Mouse (Mus musculus) erythroblast, adult 5-6 weeks (primary cell): ENCODE results near the gene Spo11. TPM values are rescaled to one million over a fixed set of nuclear protein-coding genes. Genes with fewer than 3 reads are reported as not detected.
A peak's percentile ranks its signal among the peaks of the same experiment; 100 is the strongest.

Experiments
- ATAC-seq: replicated peaks from 2 replicates; pipeline ENCODE4 v1.8.0; 2016; ENCODE audit warnings: moderate number of reproducible peaks, mild to moderate bottlenecking, moderate TSS enrichment, inconsistent platforms; ENCODE audit not compliant: poor library complexity, low FRiP score, severe bottlenecking
- total RNA-seq, 2 experiments: library from RNA; stranded (forward) in 1 of 2; stranded (reverse) in 1 of 2; fragments of 150-400 nt in 1 of 2; fragments of 200-764, 138-1000 nt in 1 of 2; gene quantifications; 2 replicates each; pipeline versions ENCODE4 v1.2.3 to v1.2.4; 2015 to 2017; ENCODE audit warnings: low replicate concordance in 2 of 2

The Spo11 gene
- total RNA-seq, 2 experiments from 2014 or later, result not detected

GRCm38 (mm10) chr2:172999630-173000284 is 22.3 kb downstream of the Spo11 start, which contains the start of gene Rae1:
Gene Rae1, plus strand, starts transcription at chr2:173000117.
- ATAC-seq, result peak; percentile 89

DNA sequence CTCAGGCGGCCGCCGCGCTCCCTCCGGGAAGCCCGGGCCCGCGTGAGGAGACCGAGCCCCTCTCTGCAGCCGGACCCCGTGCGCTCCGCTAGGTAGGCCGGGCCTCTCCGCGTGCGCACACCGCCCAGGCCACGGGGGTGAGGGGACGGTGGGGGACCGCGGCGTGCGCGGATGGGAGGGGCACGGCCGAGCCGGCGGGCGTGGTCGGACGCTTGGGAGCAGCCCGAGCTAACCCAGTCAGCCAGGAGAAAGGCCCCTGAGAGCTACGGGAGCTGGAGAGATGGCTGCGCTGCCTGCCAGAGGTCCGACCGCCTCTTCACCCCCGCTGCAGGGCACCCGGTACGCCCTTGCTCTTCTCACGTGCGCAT is 22.8 kb downstream of the Spo11 start:
- ATAC-seq, result peak; percentile 73

DNA sequence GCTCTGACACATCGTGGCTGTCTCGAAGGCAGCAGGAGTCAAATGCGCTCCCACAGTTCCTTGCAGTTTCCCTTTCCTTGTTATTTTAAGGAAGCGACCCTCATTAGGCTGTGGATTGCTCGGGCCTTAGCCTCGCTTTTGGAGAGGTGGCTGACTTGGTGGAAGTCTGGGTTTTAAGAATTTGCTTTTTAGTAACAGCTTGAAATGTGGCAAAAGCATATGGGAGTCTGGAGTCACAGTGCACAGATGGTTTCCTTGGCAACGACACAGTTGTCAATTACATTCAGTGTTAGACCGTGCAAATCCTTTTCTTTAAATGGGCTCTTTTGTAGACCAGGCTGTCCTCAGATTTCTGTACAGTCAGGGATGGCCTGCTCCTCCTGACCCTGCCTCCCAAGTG is 23.4 kb downstream of the Spo11 start:
- peak; percentile 4; the same call in 1 of the 2 replicates for ATAC-seq

DNA sequence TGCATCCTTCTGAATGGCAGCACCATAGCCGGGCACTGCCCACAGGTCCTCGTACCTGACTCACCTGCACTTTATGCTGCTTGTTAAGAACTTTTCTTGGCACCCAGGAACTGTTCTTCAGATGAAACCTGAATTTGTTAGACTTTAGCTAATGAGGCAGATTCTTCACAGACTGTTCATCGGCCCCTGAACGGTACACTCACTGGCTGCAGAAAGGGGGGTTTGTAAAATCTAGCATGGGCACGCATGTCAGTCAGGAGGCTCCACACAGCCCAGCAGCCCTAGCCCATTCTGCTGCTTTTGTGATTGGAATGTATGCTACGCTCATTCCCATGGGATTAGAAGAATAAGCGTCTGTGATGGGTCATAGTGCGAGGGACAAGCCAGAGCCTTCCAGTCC is 26.2 kb downstream of the Spo11 start:
- no peak for ATAC-seq

DNA sequence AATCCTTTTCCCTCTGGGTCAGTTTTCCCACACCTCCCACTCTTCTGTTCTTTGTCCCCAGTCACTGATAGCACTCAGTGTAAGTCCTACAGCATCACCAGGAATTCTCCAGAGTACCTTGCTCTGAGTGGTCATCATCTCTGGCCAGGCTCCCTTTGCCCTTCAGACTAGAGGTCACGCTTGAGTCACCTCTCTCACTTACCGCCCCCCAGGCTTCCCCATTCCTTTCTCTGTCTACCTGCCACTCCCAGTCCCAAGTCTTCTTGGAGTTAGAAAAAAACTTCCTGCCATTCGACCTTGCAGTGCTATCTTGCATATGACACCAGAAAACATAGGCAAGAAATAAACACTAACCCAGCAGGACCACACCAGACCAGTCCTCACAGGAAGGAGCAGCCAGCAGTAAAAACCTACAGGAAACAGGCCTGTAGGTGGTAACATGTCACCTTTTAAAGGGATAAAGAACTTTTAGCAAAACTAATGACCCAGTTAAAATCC is 32.8 kb downstream of the Spo11 start:
- ATAC-seq, result no peak

DNA sequence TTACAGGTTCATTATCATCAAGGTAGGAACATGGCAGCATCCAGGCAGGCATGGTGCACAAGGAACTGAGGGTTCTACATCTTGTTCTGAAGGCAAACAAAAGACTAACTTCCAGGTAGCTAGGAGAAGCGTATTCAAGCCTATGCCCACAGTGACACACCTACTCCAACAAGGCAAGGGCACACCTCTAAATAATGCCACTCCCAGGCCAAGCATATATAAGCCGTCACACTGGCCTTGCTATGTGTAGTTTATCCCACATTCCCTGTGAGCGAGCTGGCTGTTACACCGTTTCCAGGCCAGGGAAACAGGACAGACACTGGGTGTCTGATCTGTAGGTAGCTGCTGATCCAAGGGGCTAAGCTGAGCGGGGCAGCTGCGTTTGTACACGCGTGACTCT is 33.9 kb downstream of the Spo11 start:
- ATAC-seq, result no peak

DNA sequence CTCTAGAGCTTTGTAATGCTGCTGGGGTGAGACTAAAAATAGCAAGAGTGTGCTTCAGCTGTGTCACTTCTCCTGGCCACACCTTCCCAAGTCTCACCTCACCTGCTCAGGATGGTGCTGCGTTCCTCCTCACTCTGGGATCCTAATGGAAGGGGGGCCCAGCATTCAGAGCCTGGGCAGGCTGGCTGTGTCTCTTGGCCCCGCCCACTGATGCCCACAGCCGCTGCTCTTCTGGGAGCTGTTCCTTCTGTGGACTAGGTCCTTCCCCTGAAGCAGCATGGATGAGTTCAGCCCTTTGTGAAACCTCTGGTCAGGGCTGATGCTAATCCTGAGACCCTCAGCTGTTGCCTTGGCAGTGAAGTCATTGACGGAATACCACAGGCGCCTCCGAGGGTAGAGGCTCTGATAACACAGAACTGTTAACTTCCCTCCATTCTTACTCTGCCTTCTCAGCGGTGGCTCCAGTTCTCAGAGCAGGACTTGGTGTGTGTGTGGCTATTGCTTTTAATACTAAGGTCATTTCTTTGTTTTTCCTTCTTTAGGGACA is 37.3 kb downstream of the Spo11 start:
- no peak for ATAC-seq

DNA sequence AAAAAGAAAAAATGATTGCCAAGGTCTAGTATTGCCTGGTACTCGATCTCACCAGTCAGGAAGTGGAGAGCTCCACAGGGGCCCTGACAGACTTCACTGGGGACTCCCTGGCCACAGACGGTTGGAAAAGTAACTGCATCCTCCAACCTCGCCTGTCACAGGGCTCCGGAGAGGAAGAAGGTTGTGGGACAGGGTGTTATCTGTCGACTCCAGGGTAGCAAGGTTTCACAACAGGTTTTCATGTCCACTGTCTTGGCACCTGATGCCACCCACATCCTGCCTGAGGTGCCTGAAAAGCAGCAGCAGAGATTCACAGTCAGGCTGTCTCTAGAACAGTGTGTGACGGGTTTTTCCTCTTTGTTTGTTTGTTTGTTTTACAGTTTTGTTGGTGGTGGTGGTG is 40.4 kb downstream of the Spo11 start:
- no peak for ATAC-seq

DNA sequence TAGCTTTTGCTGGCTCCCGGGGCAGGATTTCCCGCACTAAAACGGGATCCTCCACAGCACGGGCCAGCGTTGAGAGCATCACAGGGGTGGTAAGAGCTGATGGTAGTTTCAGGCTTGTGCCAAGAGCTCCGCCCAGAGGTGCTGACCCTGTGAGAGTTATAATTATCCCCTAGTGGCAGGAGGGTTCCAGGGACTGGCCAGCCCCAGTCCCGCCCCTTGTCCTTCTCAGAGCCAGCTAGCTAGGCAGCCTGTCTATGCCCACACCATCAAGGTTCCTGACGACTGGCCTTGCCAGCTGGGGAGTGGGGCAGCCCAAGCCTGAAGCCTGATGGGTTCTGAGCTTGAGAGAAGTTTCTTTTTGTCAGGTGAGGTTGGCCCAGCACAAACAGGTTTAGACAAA is 41.1 kb downstream of the Spo11 start:
- 0 out of 2 replicates have a peak, but pooled peaks have one; percentile 5 for ATAC-seq

GRCm38 (mm10) chr2:173019322-173019721 is 41.8 kb downstream of the Spo11 start:
- ATAC-seq, result no peak

- peak; percentile 66 for ATAC-seq
Observed at GRCm38 (mm10) chr2:173019790-173020189, 42.3 kb downstream of the Spo11 start.

- no peak for ATAC-seq
Observed at GRCm38 (mm10) chr2:173020430-173020829, 42.9 kb downstream of the Spo11 start, which contains the start of gene Rbm38. Gene Rbm38, plus strand, starts transcription at chr2:173020498.

DNA sequence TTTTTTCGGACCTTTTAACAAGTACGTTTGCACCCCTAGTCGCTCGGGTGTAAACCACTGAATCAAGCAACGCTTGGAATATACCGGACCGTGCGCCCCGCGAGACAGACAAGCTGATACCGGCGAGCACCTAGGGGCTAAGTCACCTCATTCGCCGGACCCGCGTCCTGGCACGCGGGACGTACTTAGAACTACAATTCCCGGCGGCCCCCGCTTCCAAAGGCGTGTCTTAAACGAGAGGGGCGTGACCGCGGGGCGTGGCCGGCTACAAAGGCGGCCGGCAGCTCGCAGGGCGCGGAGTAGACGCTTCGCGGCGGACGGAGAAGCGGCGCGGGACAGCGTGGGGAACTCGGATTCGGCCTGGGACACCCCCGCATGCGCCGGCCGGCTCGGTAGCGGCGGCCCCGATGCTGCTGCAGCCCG is 44.1 kb downstream of the Spo11 start:
- ATAC-seq, result peak; percentile 53

DNA sequence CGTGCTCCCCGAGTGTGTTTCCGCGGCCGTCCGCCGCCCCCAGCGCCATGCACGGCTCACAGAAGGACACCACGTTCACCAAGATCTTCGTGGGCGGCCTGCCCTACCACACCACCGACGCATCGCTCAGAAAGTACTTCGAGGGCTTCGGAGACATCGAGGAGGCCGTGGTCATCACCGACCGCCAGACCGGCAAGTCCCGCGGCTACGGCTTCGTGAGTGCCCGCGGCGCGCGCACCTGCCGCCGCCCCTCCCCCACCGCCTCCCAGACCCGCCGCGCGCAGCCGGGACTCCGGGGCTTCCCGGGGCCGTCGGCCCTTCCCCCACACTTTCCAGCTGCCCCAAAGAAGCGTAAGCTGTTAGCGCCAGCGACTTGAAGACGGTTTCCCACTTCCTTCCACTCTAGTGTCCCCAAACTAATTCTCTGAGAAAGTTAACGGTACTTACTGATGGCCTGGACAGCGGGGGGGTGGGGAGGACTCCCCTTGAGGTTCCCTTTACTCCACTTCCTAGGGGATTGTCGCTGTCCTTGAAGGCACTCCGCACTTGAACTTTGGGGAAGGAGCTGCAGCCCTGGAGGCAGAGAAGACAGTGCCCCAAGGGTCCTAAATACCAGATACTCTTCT is 44.7 kb downstream of the Spo11 start:
- ATAC-seq, result no peak

DNA sequence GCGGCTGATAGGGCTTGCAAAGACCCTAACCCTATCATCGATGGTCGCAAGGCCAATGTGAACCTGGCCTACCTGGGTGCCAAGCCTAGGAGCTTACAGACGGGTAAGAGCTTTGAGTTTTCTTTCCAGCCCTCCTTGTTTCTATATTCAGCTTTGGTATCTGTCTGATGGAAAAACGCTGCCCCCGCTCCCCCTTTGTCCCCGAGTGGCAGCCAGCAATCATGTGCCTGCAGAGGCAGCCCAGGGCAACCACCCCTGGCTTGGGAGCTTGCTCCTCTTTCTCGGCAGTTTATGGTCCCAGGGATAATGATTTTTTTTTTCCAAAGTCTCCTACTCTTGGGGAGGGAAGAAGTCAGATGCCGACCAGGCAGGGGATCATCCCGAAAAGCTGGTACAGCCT is 45.3 kb downstream of the Spo11 start:
- ATAC-seq, result no peak

GRCm38 (mm10) chr2:173023371-173023851 is 45.9 kb downstream of the Spo11 start:
- ATAC-seq, result 0 out of 2 replicates have a peak, but pooled peaks have one; percentile 2

DNA sequence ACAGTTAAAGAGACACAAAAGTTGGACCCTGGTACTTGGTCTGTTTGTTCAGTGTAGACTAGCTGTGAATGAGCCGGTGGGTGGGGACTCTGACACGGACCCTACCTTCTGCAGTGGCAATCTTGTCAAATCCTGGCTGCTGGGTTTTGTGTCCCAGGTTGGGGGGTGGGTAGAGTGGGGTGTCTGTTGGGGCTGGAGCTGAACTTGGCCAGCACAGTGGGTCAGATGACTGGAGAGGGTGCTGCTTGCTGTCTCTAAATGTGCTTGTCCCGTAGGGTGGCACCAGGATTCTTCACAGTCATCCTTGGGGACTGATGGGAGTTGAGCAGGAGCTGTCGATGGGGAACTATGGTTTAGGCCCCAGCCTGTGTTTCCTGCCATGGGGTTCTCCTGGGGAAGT is 46.5 kb downstream of the Spo11 start:
- 0 out of 2 replicates have a peak, but pooled peaks have one; percentile 1 for ATAC-seq

DNA sequence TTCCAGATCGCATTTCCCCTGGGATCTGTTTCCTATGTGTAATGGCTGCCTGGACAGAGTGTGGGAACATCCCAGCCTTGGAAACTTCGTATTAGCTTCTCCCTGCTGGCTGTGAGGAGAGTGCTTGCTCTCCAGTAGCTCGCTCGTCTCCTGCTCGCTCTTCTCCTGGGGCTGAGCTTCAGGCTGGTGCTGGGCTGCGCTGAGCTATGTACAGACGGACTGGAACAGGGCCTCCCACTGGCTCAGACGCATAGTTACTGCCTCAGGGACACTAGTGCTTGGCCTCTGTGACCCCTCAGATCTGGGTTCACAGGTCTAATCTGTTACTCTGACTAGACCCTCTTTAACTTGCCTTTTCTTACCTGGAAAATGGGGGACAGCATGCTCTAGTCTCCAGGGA is 46.9 kb downstream of the Spo11 start:
- no peak for ATAC-seq

DNA sequence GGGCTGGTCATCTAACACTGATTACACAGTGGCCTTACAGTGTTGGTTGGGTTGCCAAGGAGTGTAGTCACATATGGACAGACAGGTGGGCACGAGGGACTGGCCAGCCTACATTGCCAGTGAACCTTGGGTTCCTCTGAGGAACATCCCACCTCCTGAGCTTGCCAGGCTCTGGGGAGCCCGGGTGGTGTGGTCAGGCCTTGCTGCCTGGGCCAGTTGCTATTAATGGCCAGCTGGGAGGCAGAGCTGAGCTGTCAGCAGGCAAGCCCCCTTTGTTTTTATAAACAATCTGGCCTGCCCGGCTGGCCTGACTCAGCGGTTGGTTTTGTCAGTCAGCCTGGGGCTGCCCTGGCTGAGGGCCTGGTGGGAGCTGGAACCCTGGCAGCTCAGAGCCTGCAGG is 47.4 kb downstream of the Spo11 start:
- no peak for ATAC-seq

GRCm38 (mm10) chr2:173026286-173026685 is 48.8 kb downstream of the Spo11 start:
- peak; percentile 10; the same call in 1 of the 2 replicates for ATAC-seq

GRCm38 (mm10) chr2:173026688-173027131 is 49.2 kb downstream of the Spo11 start:
- no peak for ATAC-seq
